ENCODE assay signal across 13 mouse cellular contexts in genomic region chr15:99682880-99683279, GRCm38 (mm10). TPM values are rescaled to one million over a fixed set of nuclear protein-coding genes. Genes with fewer than 3 reads are reported as not detected.
DNase-seq lines count a peak whose midpoint lies in the region; ATAC-seq and TF ChIP-seq lines count a peak whose summit lies in the region.
"Had no signal": no experiment of that assay in that cellular context is flagged by ENCODE, and none has a peak within 500 bp of the region (broad histone marks: within the 10 kb centered on the region; RNA-seq: fewer than 3 reads in every experiment).

No protein-coding gene starts in this region.

- peak; percentile 55 for TF ChIP-seq CTCF in heart, adult 2 months (IDR thresholded peaks at IDR 0.05)

- no peak overlapping the region for H3K27ac ChIP-seq in heart, adult 2 months
- no peak overlapping the region for H3K27ac ChIP-seq in heart, embryonic 10.5 days
- H3K27ac ChIP-seq: hindbrain, embryonic 13.5 days; stomach, embryonic 15.5 days had no signal

- H3K4me1 ChIP-seq in heart, adult 2 months (ENCODE audit: control insufficient read depth, insufficient read depth, low read length): no peaks in the 10 kb centered on the region
- peaks cover 15% of the 10 kb centered on the region for H3K4me1 ChIP-seq in heart, embryonic 10.5 days

- no peaks in the 10 kb centered on the region for H3K36me3 ChIP-seq in heart, adult 2 months (ENCODE audit: control insufficient read depth, insufficient read depth, low read length)
- H3K36me3 ChIP-seq in heart, embryonic 10.5 days: no peaks in the 10 kb centered on the region
- H3K36me3 ChIP-seq: stomach, embryonic 15.5 days had no signal

- no peak overlapping the region for H3K9ac ChIP-seq in heart, adult 2 months (ENCODE audit: low read depth, low read length)
- H3K9ac ChIP-seq: hindbrain, embryonic 13.5 days; stomach, embryonic 15.5 days had no signal

- peak; percentile 44 for ATAC-seq in megakaryocyte progenitor cell, adult 5-6 weeks (replicated peaks; ENCODE audit: poor library complexity)

- no peak for TF ChIP-seq EP300 in heart, adult 2 months (IDR thresholded peaks at IDR 0.05; ENCODE audit: insufficient read depth, low read depth, low read length)

- H3K79me2 ChIP-seq in heart, adult 2 months (replicated peaks; ENCODE audit: control insufficient read depth, insufficient read depth, low read length): no peaks in the 10 kb centered on the region

- no peaks in the 10 kb centered on the region for H3K9me3 ChIP-seq in heart, embryonic 10.5 days
- H3K9me3 ChIP-seq: hindbrain, embryonic 13.5 days; stomach, embryonic 15.5 days had no signal

- WGBS in heart, adult 2 months: 92% methylated on average over 7 of the region's 7 CpGs
- 88% methylated on average over 7 of the region's 7 CpGs for WGBS in heart, embryonic 10.5 days

- intact Hi-C loops in heart, adult 2 months (cut with DNase I): no loop called here

- no peak for TF ChIP-seq POLR2A in heart, adult 2 months (IDR thresholded peaks at IDR 0.05; ENCODE audit: insufficient read depth, low read depth, low read length)

- no peak for DNase-seq in heart, adult 2 months
- DNase-seq in heart, embryonic 10.5 days (ENCODE audit: low spot score): no peak
- peak; percentile 39 to 72 for DNase-seq in spleen, postnatal 4 days (ENCODE audit: low spot score in 2 of 2)
- DNase-seq in spleen, adult 12 weeks (ENCODE audit: low spot score): no peak
- peak; percentile 32 for DNase-seq in T-cell, adult 2 months (ENCODE audit: low spot score)
- no peak for DNase-seq in gastrocnemius, adult 18-20 months (ENCODE audit: low spot score)
- DNase-seq in layer of hippocampus, postnatal 36 days: no peak

- H3K27me3 ChIP-seq in heart, adult 2 months (ENCODE audit: control insufficient read depth, insufficient read depth, low read length): no peaks in the 10 kb centered on the region
- H3K27me3 ChIP-seq in heart, embryonic 10.5 days (ENCODE audit: insufficient read depth, poor library complexity, severe bottlenecking): peaks cover 31% of the 10 kb centered on the region; the same call in 1 of the 2 replicates
- H3K27me3 ChIP-seq: hindbrain, embryonic 13.5 days; stomach, embryonic 15.5 days had no signal

- no peak overlapping the region for H3K4me3 ChIP-seq in heart, adult 2 months
- no peak overlapping the region for H3K4me3 ChIP-seq in heart, embryonic 10.5 days
- H3K4me3 ChIP-seq: hindbrain, embryonic 13.5 days; stomach, embryonic 15.5 days had no signal

RNA-seq across cellular contexts. Expression of gene Asic1, which starts 12.7 kb away (rescaled TPM):
- total RNA-seq in heart, adult 2 months (2021): under 1 TPM; 0.42 to 0.50 TPM
- polyA plus RNA-seq in heart, adult 2 months (2012; rRNA removed): 1.3 TPM in 2 replicates
- 3.2 and 5.2 TPM in 2 replicates for polyA plus RNA-seq in heart, embryonic 10.5 days (2016; fragmentation: Nextera tagmentation; extraction: Ambion mirVana)
- total RNA-seq in megakaryocyte progenitor cell, adult 5-6 weeks (2015): not detected in 2 replicates
- not detected in 2 replicates for total RNA-seq in megakaryocyte progenitor cell, adult 5-6 weeks (2017)
- under 1 TPM in 1 of 2 experiments, not detected in 1; 0.11 TPM for total RNA-seq in gastrocnemius, adult 18-20 months (2021)
- total RNA-seq in layer of hippocampus, postnatal 36 days (2021): 10 to 100 TPM; 34.4 to 36.3 TPM

RNA-seq across cellular contexts. Expression of gene Smarcd1, which starts 19.0 kb away (rescaled TPM):
- 10 to 100 TPM; 20.1 to 20.6 TPM for total RNA-seq in heart, adult 2 months (2021)
- 39.0 and 58.0 TPM in 2 replicates for polyA plus RNA-seq in heart, adult 2 months (2012; rRNA removed)
- polyA plus RNA-seq in heart, embryonic 10.5 days (2016; fragmentation: Nextera tagmentation; extraction: Ambion mirVana): 31.1 and 45.5 TPM in 2 replicates
- total RNA-seq in megakaryocyte progenitor cell, adult 5-6 weeks (2015): 22.8 and 24.1 TPM in 2 replicates
- total RNA-seq in megakaryocyte progenitor cell, adult 5-6 weeks (2017): 11.6 and 17.3 TPM in 2 replicates
- total RNA-seq in gastrocnemius, adult 18-20 months (2021): 1 to 10 TPM; 5.8 to 7.4 TPM
- total RNA-seq in layer of hippocampus, postnatal 36 days (2021): 100 to 1,000 TPM; 106 to 109 TPM

RNA-seq across cellular contexts. Expression of gene Gm17349, which starts 22.4 kb away (rescaled TPM):
- 1 to 10 TPM; 3.7 to 4.1 TPM for total RNA-seq in heart, adult 2 months (2021)
- polyA plus RNA-seq in heart, adult 2 months (2012; rRNA removed): not detected in 2 replicates
- polyA plus RNA-seq in heart, embryonic 10.5 days (2016; fragmentation: Nextera tagmentation; extraction: Ambion mirVana): not detected in 2 replicates
- total RNA-seq in megakaryocyte progenitor cell, adult 5-6 weeks (2015): not detected in 2 replicates
- not detected in 2 replicates for total RNA-seq in megakaryocyte progenitor cell, adult 5-6 weeks (2017)
- not detected for total RNA-seq in gastrocnemius, adult 18-20 months (2021)
- 1 to 10 TPM; 4.1 to 6.3 TPM for total RNA-seq in layer of hippocampus, postnatal 36 days (2021)
- polyA plus RNA-seq: embryonic facial prominence, embryonic 11.5 days; hindbrain, embryonic 13.5 days; large intestine, adult 2 months; limb, embryonic 11.5 days; stomach, embryonic 15.5 days had no signal

RNA-seq across cellular contexts. Expression of gene Racgap1, which starts 31.4 kb away (rescaled TPM):
- total RNA-seq in heart, adult 2 months (2021): 1 to 10 TPM; 1.5 to 1.9 TPM
- polyA plus RNA-seq in heart, adult 2 months (2012; rRNA removed): 1.6 and 2.0 TPM in 2 replicates
- 138 TPM in 2 replicates for polyA plus RNA-seq in heart, embryonic 10.5 days (2016; fragmentation: Nextera tagmentation; extraction: Ambion mirVana)
- 61.7 and 69.9 TPM in 2 replicates for total RNA-seq in megakaryocyte progenitor cell, adult 5-6 weeks (2015)
- 69.1 and 69.4 TPM in 2 replicates for total RNA-seq in megakaryocyte progenitor cell, adult 5-6 weeks (2017)
- total RNA-seq in gastrocnemius, adult 18-20 months (2021): under 1 TPM; 0.57 to 0.69 TPM
- 1 to 10 TPM; 5.2 TPM for total RNA-seq in layer of hippocampus, postnatal 36 days (2021)

RNA-seq across cellular contexts. Expression of gene Gpd1, which starts 34.4 kb away (rescaled TPM):
- 10 to 100 TPM; 51.4 to 64.6 TPM for total RNA-seq in heart, adult 2 months (2021)
- 125 and 177 TPM in 2 replicates for polyA plus RNA-seq in heart, adult 2 months (2012; rRNA removed)
- polyA plus RNA-seq in heart, embryonic 10.5 days (2016; fragmentation: Nextera tagmentation; extraction: Ambion mirVana): 0.74 and 0.87 TPM in 2 replicates
- 0.15 and 0.67 TPM in 2 replicates for total RNA-seq in megakaryocyte progenitor cell, adult 5-6 weeks (2015)
- 1.3 TPM in 2 replicates for total RNA-seq in megakaryocyte progenitor cell, adult 5-6 weeks (2017)
- 100 to 1,000 TPM; 366 to 449 TPM for total RNA-seq in gastrocnemius, adult 18-20 months (2021)
- total RNA-seq in layer of hippocampus, postnatal 36 days (2021): 100 to 1,000 TPM; 135 to 146 TPM

Comparison
In these comparisons a context has a peak if more than half of its experiments do, and no peak if none do; other contexts are left out.
1. DNase-seq: peak in spleen, postnatal 4 days (2 of 2) and T-cell, adult 2 months (single experiment); none in heart, adult 2 months (0 of 2), heart, embryonic 10.5 days (single experiment), spleen, adult 12 weeks (single experiment), gastrocnemius, adult 18-20 months (single experiment) and layer of hippocampus, postnatal 36 days (0 of 2).
2. RNA of gene Asic1, which starts 12.7 kb away (total RNA-seq): 34.4 to 36.3 TPM in layer of hippocampus, postnatal 36 days; 0.42 to 0.50 TPM in heart, adult 2 months, 0.11 TPM in gastrocnemius, adult 18-20 months and not detected in megakaryocyte progenitor cell, adult 5-6 weeks; every median in the first group is over 10 times any median in the second.
3. RNA of gene Smarcd1, which starts 19.0 kb away (total RNA-seq): 106 to 109 TPM in layer of hippocampus, postnatal 36 days; 11.6 to 24.1 TPM in megakaryocyte progenitor cell, adult 5-6 weeks, 20.1 to 20.6 TPM in heart, adult 2 months and 5.8 to 7.4 TPM in gastrocnemius, adult 18-20 months; every median in the first group is over 4 times any median in the second.